In genomic region chr11:86991241-86991640, GRCm38 (mm10) we compare ENCODE assay signal across 11 mouse cellular contexts. TPM values are rescaled to one million over a fixed set of nuclear protein-coding genes. Genes with fewer than 3 reads are reported as not detected.
DNase-seq lines count a peak whose midpoint lies in the region; ATAC-seq lines count a peak whose summit lies in the region.
"Had no signal": no experiment of that assay in that cellular context is flagged by ENCODE, and none has a peak within 500 bp of the region (broad histone marks: within the 10 kb centered on the region; RNA-seq: fewer than 3 reads in every experiment).

No protein-coding gene starts in this region.

- H3K9me3 ChIP-seq in forebrain, embryonic 12.5 days: no peaks in the 10 kb centered on the region
- H3K9me3 ChIP-seq in forebrain, embryonic 11.5 days (ENCODE audit: control insufficient read depth, low read length): no peaks in the 10 kb centered on the region
- H3K9me3 ChIP-seq in hindbrain, embryonic 15.5 days: no peaks in the 10 kb centered on the region
- H3K9me3 ChIP-seq in hindbrain, embryonic 16.5 days (ENCODE audit: control insufficient read depth, low read length): no peaks in the 10 kb centered on the region
- no peaks in the 10 kb centered on the region for H3K9me3 ChIP-seq in midbrain, embryonic 12.5 days
- H3K9me3 ChIP-seq in midbrain, embryonic 11.5 days (ENCODE audit: control insufficient read depth, low read length): no peaks in the 10 kb centered on the region
- H3K9me3 ChIP-seq in stomach, embryonic 16.5 days (replicated peaks; ENCODE audit: control insufficient read depth, low read length): no peaks in the 10 kb centered on the region

- ATAC-seq in forebrain, embryonic 12.5 days (ENCODE audit: low FRiP score): no peak
- ATAC-seq in forebrain, embryonic 11.5 days (replicated peaks; ENCODE audit: low FRiP score): no peak
- no peak for ATAC-seq in hindbrain, embryonic 15.5 days (ENCODE audit: low FRiP score, low read depth)
- no peak for ATAC-seq in hindbrain, embryonic 16.5 days
- no peak for ATAC-seq in midbrain, embryonic 12.5 days (ENCODE audit: low FRiP score, low read depth)
- no peak for ATAC-seq in midbrain, embryonic 11.5 days (ENCODE audit: low FRiP score)
- no peak for ATAC-seq in stomach, embryonic 16.5 days (ENCODE audit: insufficient read depth, low FRiP score)
- ATAC-seq: Patski had no signal

- no peak for DNase-seq in forebrain, embryonic 11.5 days (ENCODE audit: low spot score)
- DNase-seq in midbrain, embryonic 11.5 days (ENCODE audit: low spot score, missing footprints): no peak
- no peak for DNase-seq in left cerebral cortex, postnatal 4 days
- DNase-seq: B cell, adult 2 months; kidney, adult 11 months had no signal

- peak overlapping the region; percentile 78 for H3K4me2 ChIP-seq in forebrain, embryonic 12.5 days
- H3K4me2 ChIP-seq in forebrain, embryonic 11.5 days (ENCODE audit: low read depth, low read length, severe bottlenecking): no peak overlapping the region
- peak overlapping the region; percentile 84; the same call in 1 of the 2 replicates for H3K4me2 ChIP-seq in hindbrain, embryonic 15.5 days
- no peak overlapping the region; the same call in 1 of the 2 replicates for H3K4me2 ChIP-seq in hindbrain, embryonic 16.5 days (ENCODE audit: low read length)
- peak overlapping the region; percentile 76 for H3K4me2 ChIP-seq in midbrain, embryonic 12.5 days (replicated peaks)
- no peak overlapping the region for H3K4me2 ChIP-seq in midbrain, embryonic 11.5 days
- H3K4me2 ChIP-seq in stomach, embryonic 16.5 days (ENCODE audit: low read depth, low read length): peak overlapping the region; percentile 81; the same call in 1 of the 2 replicates

- peaks cover 65% of the 10 kb centered on the region for H3K4me1 ChIP-seq in forebrain, embryonic 12.5 days
- H3K4me1 ChIP-seq in forebrain, embryonic 11.5 days (replicated peaks; ENCODE audit: control insufficient read depth, insufficient read depth, low read length): peaks cover 21% of the 10 kb centered on the region
- H3K4me1 ChIP-seq in hindbrain, embryonic 15.5 days (replicated peaks): peaks cover 56% of the 10 kb centered on the region
- peaks cover 28% of the 10 kb centered on the region for H3K4me1 ChIP-seq in hindbrain, embryonic 16.5 days (ENCODE audit: control insufficient read depth, insufficient read depth, low read depth, low read length)
- H3K4me1 ChIP-seq in midbrain, embryonic 12.5 days: peaks cover 69% of the 10 kb centered on the region
- peaks cover 45% of the 10 kb centered on the region for H3K4me1 ChIP-seq in midbrain, embryonic 11.5 days (ENCODE audit: control insufficient read depth, insufficient read depth, low read length)
- peaks cover 10% of the 10 kb centered on the region; the same call in 1 of the 2 replicates for H3K4me1 ChIP-seq in stomach, embryonic 16.5 days (ENCODE audit: control insufficient read depth, insufficient read depth, low read length)

- H3K4me3 ChIP-seq in forebrain, embryonic 12.5 days (replicated peaks): peak overlapping the region; percentile 91; the same call in 1 of the 2 replicates
- H3K4me3 ChIP-seq in forebrain, embryonic 11.5 days (ENCODE audit: low read depth, low read length): no peak overlapping the region
- H3K4me3 ChIP-seq in hindbrain, embryonic 15.5 days: peak overlapping the region; percentile 85; the same call in 1 of the 2 replicates
- H3K4me3 ChIP-seq in hindbrain, embryonic 16.5 days (ENCODE audit: low read length): no peak overlapping the region
- 0 out of 2 replicates have a peak overlapping the region, but pooled peaks have one; percentile 84 for H3K4me3 ChIP-seq in midbrain, embryonic 12.5 days
- H3K4me3 ChIP-seq in midbrain, embryonic 11.5 days (ENCODE audit: low read depth, low read length): no peak overlapping the region
- no peak overlapping the region for H3K4me3 ChIP-seq in stomach, embryonic 16.5 days (replicated peaks; ENCODE audit: low read length)

- intact Hi-C loops in left cerebral cortex, postnatal 4 days (cut with DNase I): loop anchor here (10.0 kb wide), 2 partner anchors 96 to 186 kb away; partner anchors contain the start of gene Dhx40

- no peaks in the 10 kb centered on the region for H3K36me3 ChIP-seq in forebrain, embryonic 12.5 days (replicated peaks)
- H3K36me3 ChIP-seq in forebrain, embryonic 11.5 days (ENCODE audit: control insufficient read depth, insufficient read depth, low read length): no peaks in the 10 kb centered on the region
- H3K36me3 ChIP-seq in hindbrain, embryonic 15.5 days: no peaks in the 10 kb centered on the region
- no peaks in the 10 kb centered on the region for H3K36me3 ChIP-seq in hindbrain, embryonic 16.5 days (ENCODE audit: control insufficient read depth, insufficient read depth, low read length)
- H3K36me3 ChIP-seq in midbrain, embryonic 12.5 days: no peaks in the 10 kb centered on the region
- H3K36me3 ChIP-seq in midbrain, embryonic 11.5 days (ENCODE audit: control insufficient read depth, insufficient read depth, low read length): no peaks in the 10 kb centered on the region
- no peaks in the 10 kb centered on the region for H3K36me3 ChIP-seq in stomach, embryonic 16.5 days (ENCODE audit: control insufficient read depth, insufficient read depth, low read length)

- 83% methylated on average over 4 of the region's 4 CpGs for WGBS in forebrain, embryonic 12.5 days
- WGBS in forebrain, embryonic 11.5 days: 88% methylated on average over 4 of the region's 4 CpGs
- WGBS in hindbrain, embryonic 15.5 days: 80% methylated on average over 4 of the region's 4 CpGs
- 76% methylated on average over 4 of the region's 4 CpGs for WGBS in hindbrain, embryonic 16.5 days
- WGBS in midbrain, embryonic 12.5 days: 92% methylated on average over 4 of the region's 4 CpGs
- WGBS in midbrain, embryonic 11.5 days: 88% methylated on average over 4 of the region's 4 CpGs
- WGBS in stomach, embryonic 16.5 days: 83% methylated on average over 4 of the region's 4 CpGs

- H3K27me3 ChIP-seq in forebrain, embryonic 12.5 days: 0 out of 2 replicates have a peak, but pooled peaks cover 9% of the 10 kb centered on the region
- H3K27me3 ChIP-seq in forebrain, embryonic 11.5 days (ENCODE audit: control insufficient read depth, insufficient read depth, low read length): no peaks in the 10 kb centered on the region; the same call in 1 of the 2 replicates
- no peaks in the 10 kb centered on the region for H3K27me3 ChIP-seq in hindbrain, embryonic 15.5 days
- H3K27me3 ChIP-seq in hindbrain, embryonic 16.5 days (replicated peaks; ENCODE audit: control insufficient read depth, insufficient read depth, low read length): no peaks in the 10 kb centered on the region
- H3K27me3 ChIP-seq in midbrain, embryonic 12.5 days: peaks cover 6% of the 10 kb centered on the region
- H3K27me3 ChIP-seq in midbrain, embryonic 11.5 days (ENCODE audit: control insufficient read depth, insufficient read depth, low read length): peaks cover 2% of the 10 kb centered on the region; the same call in 1 of the 2 replicates
- no peaks in the 10 kb centered on the region for H3K27me3 ChIP-seq in stomach, embryonic 16.5 days (ENCODE audit: control insufficient read depth, insufficient read depth, low read length)
- H3K27me3 ChIP-seq: Patski had no signal

- H3K9ac ChIP-seq in forebrain, embryonic 12.5 days: no peak overlapping the region
- no peak overlapping the region for H3K9ac ChIP-seq in forebrain, embryonic 11.5 days (ENCODE audit: low read length)
- no peak overlapping the region for H3K9ac ChIP-seq in hindbrain, embryonic 15.5 days
- H3K9ac ChIP-seq in hindbrain, embryonic 16.5 days (ENCODE audit: low read depth, low read length): no peak overlapping the region
- no peak overlapping the region for H3K9ac ChIP-seq in midbrain, embryonic 12.5 days (replicated peaks)
- H3K9ac ChIP-seq in midbrain, embryonic 11.5 days (ENCODE audit: low read length): no peak overlapping the region
- no peak overlapping the region for H3K9ac ChIP-seq in stomach, embryonic 16.5 days (ENCODE audit: low read length)

- H3K27ac ChIP-seq in forebrain, embryonic 12.5 days: no peak overlapping the region
- H3K27ac ChIP-seq in forebrain, embryonic 11.5 days (ENCODE audit: low read depth, low read length): no peak overlapping the region
- H3K27ac ChIP-seq in hindbrain, embryonic 15.5 days (replicated peaks): no peak overlapping the region
- no peak overlapping the region for H3K27ac ChIP-seq in hindbrain, embryonic 16.5 days (ENCODE audit: low read depth, low read length)
- H3K27ac ChIP-seq in midbrain, embryonic 12.5 days (replicated peaks): no peak overlapping the region
- H3K27ac ChIP-seq in midbrain, embryonic 11.5 days (ENCODE audit: low read depth, low read length): no peak overlapping the region
- no peak overlapping the region for H3K27ac ChIP-seq in stomach, embryonic 16.5 days (ENCODE audit: low read length)

RNA-seq across cellular contexts. Expression of gene Ypel2, which starts 2.3 kb away (rescaled TPM):
- polyA plus RNA-seq in forebrain, embryonic 12.5 days (2016; fragmentation: Nextera tagmentation; extraction: Ambion mirVana): 8.1 and 8.3 TPM in 2 replicates
- 5.4 and 6.0 TPM in 2 replicates for polyA plus RNA-seq in forebrain, embryonic 11.5 days (2014; fragmentation: Nextera tagmentation; extraction: Ambion mirVana)
- polyA plus RNA-seq in hindbrain, embryonic 15.5 days (2015; fragmentation: Nextera tagmentation; extraction: Ambion mirVana): 4.2 and 5.1 TPM in 2 replicates
- polyA plus RNA-seq in hindbrain, embryonic 16.5 days (2015; fragmentation: Nextera tagmentation; extraction: Ambion mirVana): 4.0 and 4.1 TPM in 2 replicates
- 10.0 and 10.3 TPM in 2 replicates for polyA plus RNA-seq in midbrain, embryonic 12.5 days (2016; fragmentation: Nextera tagmentation; extraction: Ambion mirVana)
- polyA plus RNA-seq in midbrain, embryonic 11.5 days (2014; fragmentation: Nextera tagmentation; extraction: Ambion mirVana): 5.4 and 6.1 TPM in 2 replicates
- polyA plus RNA-seq in stomach, embryonic 16.5 days (2015; fragmentation: Nextera tagmentation; extraction: Ambion mirVana): 7.7 and 8.1 TPM in 2 replicates
- total RNA-seq in left cerebral cortex, postnatal 4 days (2021): 1 to 10 TPM; 6.0 to 6.4 TPM

Comparison
In these comparisons a context has a peak if more than half of its experiments do, and no peak if none do; other contexts are left out.
1. H3K4me2 ChIP-seq: peak in forebrain, embryonic 12.5 days (single experiment), hindbrain, embryonic 15.5 days (single experiment), midbrain, embryonic 12.5 days (single experiment) and stomach, embryonic 16.5 days (single experiment); none in forebrain, embryonic 11.5 days (single experiment), hindbrain, embryonic 16.5 days (single experiment) and midbrain, embryonic 11.5 days (single experiment).
2. H3K4me3 ChIP-seq: peak in forebrain, embryonic 12.5 days (single experiment), hindbrain, embryonic 15.5 days (single experiment) and midbrain, embryonic 12.5 days (single experiment); none in forebrain, embryonic 11.5 days (single experiment), hindbrain, embryonic 16.5 days (single experiment), midbrain, embryonic 11.5 days (single experiment) and stomach, embryonic 16.5 days (single experiment).